Mouse (Mus musculus) adrenal gland, adult (tissue): Measurements from ENCODE around the gene Rfc1.

Source experiments
- DNase-seq, 2 experiments: peaks; one replicate each; pipeline ENCODE4 v3.0.0; 2022 to 2023; ENCODE audit warnings: low spot score in 1 of 2; ENCODE audit not compliant: inconsistent age in 2 of 2

Gene Rfc1

GRCm38 (mm10) chr5:65335298-65336074 is at the start of gene Rfc1:
Rfc1 (minus strand) TSS chr5:65335670.
- DNase-seq = peak; percentile 91 to 96

GRCm38 (mm10) chr5:65374746-65375145 is 39.3 kb upstream of the Rfc1 start:
- no peak for DNase-seq

- no peak for DNase-seq
Measured at GRCm38 (mm10) chr5:65371551-65371950, 36.1 kb upstream of the Rfc1 start.

- no peak for DNase-seq
Measured at GRCm38 (mm10) chr5:65367837-65368236, 32.4 kb upstream of the Rfc1 start.

GRCm38 (mm10) chr5:65357771-65358170 is 22.3 kb upstream of the Rfc1 start:
- no peak for DNase-seq

GRCm38 (mm10) chr5:65356851-65357250 is 21.4 kb upstream of the Rfc1 start:
- peak in 1 of 2 experiments; percentile 58 for DNase-seq

- DNase-seq = no peak
Measured at GRCm38 (mm10) chr5:65354985-65355384, 19.5 kb upstream of the Rfc1 start.

- peak in 1 of 2 experiments; percentile 44 for DNase-seq
Measured at GRCm38 (mm10) chr5:65354097-65354496, 18.6 kb upstream of the Rfc1 start.

GRCm38 (mm10) chr5:65350508-65350907 is 15.0 kb upstream of the Rfc1 start:
- DNase-seq = no peak

- no peak for DNase-seq
Measured at GRCm38 (mm10) chr5:65348168-65348567, 12.7 kb upstream of the Rfc1 start, which contains the start of gene Klb. Klb (plus strand) TSS chr5:65348314.

GRCm38 (mm10) chr5:65340167-65340566 is 4.7 kb upstream of the Rfc1 start:
- no peak for DNase-seq

GRCm38 (mm10) chr5:65338394-65338793 is 2.9 kb upstream of the Rfc1 start:
- DNase-seq = no peak

GRCm38 (mm10) chr5:65336075-65336355 is 545 bp upstream of the Rfc1 start:
- peak in 1 of 2 experiments; percentile 41 for DNase-seq

GRCm38 (mm10) chr5:65334788-65335187 is 682 bp downstream of the Rfc1 start:
- no peak for DNase-seq

- no peak for DNase-seq
Measured at GRCm38 (mm10) chr5:65329971-65330370, 5.5 kb downstream of the Rfc1 start.

GRCm38 (mm10) chr5:65326212-65326611 is 9.3 kb downstream of the Rfc1 start:
- peak in 1 of 2 experiments; percentile 54 for DNase-seq

- DNase-seq = peak; percentile 32 to 75
Measured at GRCm38 (mm10) chr5:65324758-65325355, 10.6 kb downstream of the Rfc1 start.

- DNase-seq = no peak
Measured at GRCm38 (mm10) chr5:65324271-65324670, 11.2 kb downstream of the Rfc1 start.

GRCm38 (mm10) chr5:65322165-65322564 is 13.3 kb downstream of the Rfc1 start:
- no peak for DNase-seq

GRCm38 (mm10) chr5:65319176-65319575 is 16.3 kb downstream of the Rfc1 start:
- peak; percentile 40 to 84 for DNase-seq

GRCm38 (mm10) chr5:65308866-65309265 is 26.6 kb downstream of the Rfc1 start:
- DNase-seq = no peak

GRCm38 (mm10) chr5:65308208-65308607 is 27.3 kb downstream of the Rfc1 start:
- DNase-seq = no peak

GRCm38 (mm10) chr5:65305516-65305915 is 30.0 kb downstream of the Rfc1 start:
- DNase-seq = peak in 1 of 2 experiments; percentile 38
